ENCODE assay signal across 8 mouse cellular contexts in genomic region chr3:87508205-87508901, GRCm38 (mm10). TPM values are rescaled to one million over a fixed set of nuclear protein-coding genes. Genes with fewer than 3 reads are reported as not detected.
DNase-seq lines count a peak whose midpoint lies in the region; ATAC-seq lines count a peak whose summit lies in the region.

No protein-coding gene starts in this region.

- H3K4me1 ChIP-seq in megakaryocyte, embryonic 14.5 days: peaks cover 55% of the 10 kb centered on the region

- H3K36me3 ChIP-seq in megakaryocyte, embryonic 14.5 days (replicated peaks; ENCODE audit: low read length): no peaks in the 10 kb centered on the region

- H3K9me3 ChIP-seq in megakaryocyte, embryonic 14.5 days: no peaks in the 10 kb centered on the region

- peaks cover 38% of the 10 kb centered on the region for H3K27me3 ChIP-seq in megakaryocyte, embryonic 14.5 days (replicated peaks)

- peak; percentile 98 for DNase-seq in adipocyte (ENCODE audit: low spot score)
- peak; percentile 88 for DNase-seq in embryo, embryonic 10 days (ENCODE audit: low spot score)
- DNase-seq in gastrocnemius, postnatal 25 days: peak; percentile 51
- DNase-seq in left cerebral cortex, adult 8-10 months (ENCODE audit: low spot score in 2 of 2): peak; percentile 63 to 65
- peak; percentile 74 to 85 for DNase-seq in right cerebral cortex, postnatal 10 days (ENCODE audit: low spot score in 2 of 2)
- DNase-seq in urinary bladder, postnatal 10 days (ENCODE audit: low spot score): peak; percentile 47

- H3K4me3 ChIP-seq in megakaryocyte, embryonic 14.5 days (replicated peaks): peak overlapping the region; percentile 68

- ATAC-seq in inflammation-experienced regulatory T-cells, adult 6 months: peak; percentile 85

RNA-seq across cellular contexts. Expression of gene Etv3, which starts 16.9 kb away (rescaled TPM):
- total RNA-seq in gastrocnemius, postnatal 25 days (2021): 1 to 10 TPM; 8.3 to 8.7 TPM
- polyA plus RNA-seq in inflammation-experienced regulatory T-cells, adult 6 months (2017; shearing (Covaris generic)): 10 to 100 TPM; 13.5 to 22.5 (median 19.3) TPM
- 10 to 100 TPM; 24.1 to 26.8 (median 24.7) TPM for total RNA-seq in left cerebral cortex, adult 8-10 months (2022)
- 4.5 and 6.6 TPM in 2 replicates for polyA plus RNA-seq in megakaryocyte, embryonic 14.5 days (2012; ENCODE audit: insufficient read depth, low replicate concordance)

Comparison
In these comparisons a context has a peak if more than half of its experiments do, and no peak if none do; other contexts are left out.
1. Peak in every context shown above with its lines: DNase-seq, ATAC-seq and H3K4me3 ChIP-seq.
2. DNase-seq: peak in every context shown above with its lines; median percentile 98 in adipocyte; 88 in embryo, embryonic 10 days; 80 in right cerebral cortex, postnatal 10 days; 64 in left cerebral cortex, adult 8-10 months; 51 in gastrocnemius, postnatal 25 days; 47 in urinary bladder, postnatal 10 days.